Mouse (Mus musculus) kidney, embryonic 15.5 days (tissue): Measurements from ENCODE around the gene Lrba. TPM values are rescaled to one million over a fixed set of nuclear protein-coding genes. Genes with fewer than 3 reads are reported as not detected.
A peak's percentile ranks its signal among the peaks of the same experiment; 100 is the strongest.

Source experiments
- ATAC-seq: fragments of 200-750 bp; cut with Nextera tagmentation; replicated peaks from 2 replicates; pipeline ENCODE4 v1.8.0; 2017; ENCODE audit warnings: moderate TSS enrichment; ENCODE audit not compliant: low FRiP score
- H3K27ac ChIP-seq: fragments of 300-500 bp; sonication (generic); 2 replicates; pipeline ENCODE4 v1.5.1; 2015; ENCODE audit warnings: mild to moderate bottlenecking, inconsistent platforms
- H3K27me3 ChIP-seq: fragments of 300-500 bp; sonication (generic); 2 replicates; pipeline ENCODE4 v1.6.1; 2015; ENCODE audit warnings: inconsistent platforms
- H3K36me3 ChIP-seq: fragments of 300-500 bp; sonication (generic); 2 replicates; pipeline ENCODE4 v1.6.1; 2015; ENCODE audit warnings: inconsistent platforms
- H3K4me1 ChIP-seq: fragments of 300-500 bp; sonication (generic); 2 replicates; pipeline ENCODE4 v1.6.1; 2015; ENCODE audit warnings: inconsistent platforms
- H3K4me2 ChIP-seq: fragments of 300-500 bp; sonication (generic); 2 replicates; pipeline ENCODE4 v1.6.1; 2015; ENCODE audit warnings: moderate library complexity, mild to moderate bottlenecking, inconsistent platforms
- H3K4me3 ChIP-seq: fragments of 300-500 bp; sonication (generic); replicated peaks from 2 replicates; pipeline ENCODE4 v1.5.1; 2015; ENCODE audit warnings: mild to moderate bottlenecking, inconsistent platforms
- H3K9ac ChIP-seq: fragments of 300-500 bp; sonication (generic); 2 replicates; pipeline ENCODE4 v1.6.1; 2015; ENCODE audit warnings: mild to moderate bottlenecking, inconsistent platforms
- H3K9me3 ChIP-seq: fragments of 300-500 bp; sonication (generic); replicated peaks from 2 replicates; pipeline ENCODE4 v1.6.1; 2016; ENCODE audit warnings: inconsistent platforms
- WGBS: fragments of 180-500 bp; shearing (Covaris S2); methylation state at CpG from one replicate; pipeline ENCODE4 v1.1.7; 2015; ENCODE audit warnings: mixed read lengths; 5-methylcytosine and 5-hydroxymethylcytosine counted together
- polyA plus RNA-seq: library from polyadenylated mRNA; unstranded; fragments of >200 nt; fragmentation: Nextera tagmentation; extraction: Ambion mirVana; gene quantifications from 2 replicates; pipeline ENCODE4 v1.2.1, GENCODE M21; 2015

The Lrba gene
- polyA plus RNA-seq, 1 experiment from 2014 or later: 7.6 TPM

DNA sequence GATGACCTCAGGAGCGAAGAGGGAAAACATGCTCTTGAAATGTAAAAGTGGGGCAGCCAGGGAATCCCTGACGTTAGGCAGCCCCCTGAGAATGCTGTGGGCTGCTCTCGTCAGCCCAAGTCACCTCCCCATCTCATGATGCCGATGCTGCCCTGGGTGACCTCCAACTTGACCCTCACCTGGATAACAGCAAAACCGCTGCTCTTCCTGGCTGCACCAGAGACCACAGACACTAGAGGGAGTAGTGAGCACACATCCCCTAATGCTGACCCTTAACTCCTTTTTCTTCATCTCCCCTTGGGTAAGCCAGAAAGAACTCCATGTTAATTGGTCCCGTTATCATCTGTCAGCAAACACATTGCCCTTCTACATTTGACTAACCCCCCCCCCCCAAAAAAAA lies 572.2 kb downstream of the Lrba start:
- no peak overlapping the region for H3K9ac ChIP-seq
- H3K9me3 ChIP-seq: no peaks in the 10 kb centered on the region
- WGBS: 33% methylated on average over 6 of the region's 6 CpGs
- no peak for ATAC-seq
- no peak overlapping the region for H3K4me3 ChIP-seq
- peaks cover 5% of the 10 kb centered on the region; the same call in 1 of the 2 replicates for H3K4me1 ChIP-seq
- no peak overlapping the region for H3K27ac ChIP-seq
- no peaks in the 10 kb centered on the region for H3K36me3 ChIP-seq
- no peak overlapping the region for H3K4me2 ChIP-seq
- H3K27me3 ChIP-seq: no peaks in the 10 kb centered on the region

DNA sequence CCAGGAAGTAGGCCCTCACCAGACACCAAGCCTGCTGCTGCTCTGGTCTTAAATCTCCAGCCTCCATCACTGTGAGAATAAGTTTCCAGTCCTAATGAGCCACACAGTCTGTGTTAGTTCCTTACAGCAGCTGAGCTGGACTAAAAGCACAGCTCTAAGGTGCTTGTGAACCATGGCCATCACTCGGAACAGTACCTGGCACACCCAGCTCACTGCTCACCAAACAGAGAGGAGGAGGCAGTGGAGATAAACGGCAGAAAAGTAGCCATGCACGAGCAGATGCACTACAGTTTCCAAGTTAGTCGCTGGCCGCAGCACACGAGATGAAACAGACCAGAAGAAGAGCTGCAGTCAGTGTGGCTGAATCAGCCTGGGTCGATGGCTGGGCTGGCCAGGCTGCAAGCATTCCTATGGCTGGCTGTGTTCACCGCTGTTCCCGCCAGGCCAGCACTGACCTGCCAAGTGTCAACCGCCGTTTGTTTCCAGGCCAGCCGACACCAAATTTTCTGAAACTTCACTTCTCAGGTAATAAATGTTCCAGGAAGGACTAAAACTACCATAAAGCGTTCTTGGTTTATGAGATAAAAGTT lies 573.5 kb downstream of the Lrba start:
- no peak overlapping the region for H3K27ac ChIP-seq
- peaks cover 5% of the 10 kb centered on the region; the same call in 1 of the 2 replicates for H3K4me1 ChIP-seq
- no peak overlapping the region for H3K4me2 ChIP-seq
- H3K9me3 ChIP-seq: no peaks in the 10 kb centered on the region
- H3K4me3 ChIP-seq: no peak overlapping the region
- no peak overlapping the region for H3K9ac ChIP-seq
- WGBS: 76% methylated on average over 13 of the region's 13 CpGs
- no peaks in the 10 kb centered on the region for H3K27me3 ChIP-seq
- ATAC-seq: no peak
- no peaks in the 10 kb centered on the region for H3K36me3 ChIP-seq

DNA sequence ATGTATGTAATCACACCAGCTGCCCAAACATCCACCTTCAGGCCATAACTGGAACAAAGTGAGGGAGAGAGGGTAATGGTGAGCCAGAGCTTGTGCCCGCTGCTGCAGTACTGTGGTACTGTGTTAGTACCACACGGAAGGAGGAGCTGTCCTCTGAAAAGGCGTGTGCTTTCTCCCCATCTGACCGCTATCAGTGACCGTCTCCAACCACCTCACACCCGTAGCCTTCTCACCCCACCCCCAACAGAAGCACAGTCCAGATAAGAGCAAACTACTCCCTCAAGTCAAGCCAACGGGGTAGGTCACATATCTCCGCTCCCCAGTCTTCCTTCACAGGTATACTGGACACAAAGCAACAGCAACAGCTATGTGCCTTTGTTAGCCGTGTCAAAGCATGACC lies 574.6 kb downstream of the Lrba start:
- no peaks in the 10 kb centered on the region for H3K9me3 ChIP-seq
- H3K4me2 ChIP-seq: no peak overlapping the region
- no peaks in the 10 kb centered on the region for H3K4me1 ChIP-seq
- no peak overlapping the region for H3K4me3 ChIP-seq
- no peaks in the 10 kb centered on the region for H3K36me3 ChIP-seq
- no peak overlapping the region for H3K9ac ChIP-seq
- peak; percentile 87 for ATAC-seq
- 94% methylated on average over 9 of the region's 9 CpGs for WGBS
- H3K27ac ChIP-seq: no peak overlapping the region
- no peaks in the 10 kb centered on the region for H3K27me3 ChIP-seq

DNA sequence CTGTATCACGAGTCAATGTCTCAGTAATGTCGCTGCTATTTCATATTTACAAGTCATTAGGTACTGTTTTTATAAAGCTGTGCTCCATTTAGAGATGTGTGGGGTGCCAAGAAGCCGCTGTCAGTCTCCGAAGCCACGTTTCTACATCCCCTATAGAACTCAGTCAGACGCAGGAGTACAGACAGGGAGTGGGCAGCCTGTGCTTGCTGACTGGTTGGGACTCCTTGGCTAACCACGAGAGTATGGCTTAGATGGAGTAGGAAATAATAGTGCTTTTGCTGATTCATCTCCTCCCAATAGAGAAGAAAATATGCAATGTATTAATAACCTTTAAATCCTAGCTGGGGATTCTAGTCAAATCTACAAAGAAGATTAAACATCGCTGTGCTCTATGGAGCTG lies 576.4 kb downstream of the Lrba start:
- Histone ChIP-seq H3K9me3 (no peaks in the 10 kb centered on the region), H3K9ac (no peak overlapping the region), H3K36me3 (no peaks in the 10 kb centered on the region), H3K27me3 (no peaks in the 10 kb centered on the region), H3K4me2 (no peak overlapping the region), H3K27ac (no peak overlapping the region), H3K4me3 (no peak overlapping the region), H3K4me1 (no peaks in the 10 kb centered on the region)
- 81% methylated on average over 8 of the region's 8 CpGs for WGBS
- no peak for ATAC-seq

DNA sequence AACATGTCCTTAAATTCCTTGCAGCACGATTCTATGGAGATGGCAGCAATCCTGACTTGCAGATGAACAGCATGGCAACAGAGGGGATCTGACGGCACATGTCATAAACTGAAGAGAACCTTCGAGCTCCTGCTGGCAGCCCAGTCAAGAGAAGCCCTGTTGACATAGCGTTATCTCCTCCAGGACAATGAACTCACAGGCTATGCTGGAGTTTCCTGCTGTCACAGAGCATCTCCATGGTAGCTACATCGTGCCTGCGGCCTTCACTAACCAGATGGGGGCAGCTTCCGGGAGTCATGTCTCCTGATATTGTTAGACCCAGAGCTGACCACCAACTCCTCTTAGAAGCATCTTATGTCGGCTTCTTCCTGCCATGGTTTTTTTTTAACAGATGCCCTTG lies 578.3 kb downstream of the Lrba start:
- WGBS: 69% methylated on average over 8 of the region's 8 CpGs
- no peak for ATAC-seq
- H3K4me2 ChIP-seq: no peak overlapping the region
- no peaks in the 10 kb centered on the region for H3K36me3 ChIP-seq
- H3K9me3 ChIP-seq: no peaks in the 10 kb centered on the region
- no peaks in the 10 kb centered on the region for H3K4me1 ChIP-seq
- no peak overlapping the region for H3K4me3 ChIP-seq
- H3K27me3 ChIP-seq: no peaks in the 10 kb centered on the region
- no peak overlapping the region for H3K27ac ChIP-seq
- no peak overlapping the region for H3K9ac ChIP-seq

DNA sequence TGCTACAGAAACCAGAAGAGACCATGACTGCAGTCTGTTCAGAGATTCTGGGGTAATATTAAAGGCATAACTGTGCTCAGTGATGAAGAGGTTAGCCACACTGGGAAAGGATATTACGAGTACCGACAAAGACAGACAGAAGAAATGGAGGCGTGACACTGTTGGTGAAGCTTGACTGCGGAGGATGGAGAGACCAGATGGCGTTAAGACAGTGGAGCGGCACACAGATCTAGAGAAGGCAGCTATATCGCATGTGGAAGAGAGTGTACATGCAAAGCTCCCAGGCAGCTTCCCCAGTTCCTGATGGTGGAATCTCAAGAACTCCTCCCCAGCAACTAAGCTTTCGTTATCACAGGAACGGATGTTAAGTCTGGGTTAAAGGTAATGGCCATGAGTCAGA lies 579.8 kb downstream of the Lrba start:
- no peaks in the 10 kb centered on the region for H3K27me3 ChIP-seq
- no peaks in the 10 kb centered on the region for H3K4me1 ChIP-seq
- no peak overlapping the region for H3K9ac ChIP-seq
- no peaks in the 10 kb centered on the region for H3K36me3 ChIP-seq
- no peak overlapping the region for H3K27ac ChIP-seq
- 92% methylated on average over 9 of the region's 9 CpGs for WGBS
- no peak overlapping the region for H3K4me2 ChIP-seq
- H3K9me3 ChIP-seq: no peaks in the 10 kb centered on the region
- no peak for ATAC-seq
- H3K4me3 ChIP-seq: no peak overlapping the region

DNA sequence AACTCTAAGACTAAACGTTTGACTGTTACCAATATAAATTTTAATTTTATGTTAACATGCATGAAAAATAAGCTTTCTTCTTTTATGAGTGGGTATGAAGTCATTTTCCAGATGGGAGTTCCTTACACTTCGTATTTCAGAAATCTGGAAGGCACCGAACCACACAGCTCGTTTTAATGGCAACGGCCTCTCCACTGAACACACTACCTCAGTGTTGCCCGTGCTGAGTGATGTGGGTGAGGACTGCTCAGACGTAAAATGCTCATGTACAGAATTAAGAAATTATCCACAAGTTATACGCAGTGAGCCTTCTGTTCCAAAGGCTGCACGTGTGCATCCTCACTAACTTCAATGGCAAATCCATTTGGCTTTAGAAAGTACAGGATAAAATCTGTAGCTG lies 582.4 kb downstream of the Lrba start:
- Histone ChIP-seq H3K9ac (no peak overlapping the region), H3K36me3 (no peaks in the 10 kb centered on the region), H3K4me1 (no peaks in the 10 kb centered on the region), H3K4me2 (no peak overlapping the region), H3K4me3 (no peak overlapping the region), H3K27me3 (no peaks in the 10 kb centered on the region), H3K27ac (no peak overlapping the region), H3K9me3 (no peaks in the 10 kb centered on the region)
- no peak for ATAC-seq
- 92% methylated on average over 9 of the region's 9 CpGs for WGBS

DNA sequence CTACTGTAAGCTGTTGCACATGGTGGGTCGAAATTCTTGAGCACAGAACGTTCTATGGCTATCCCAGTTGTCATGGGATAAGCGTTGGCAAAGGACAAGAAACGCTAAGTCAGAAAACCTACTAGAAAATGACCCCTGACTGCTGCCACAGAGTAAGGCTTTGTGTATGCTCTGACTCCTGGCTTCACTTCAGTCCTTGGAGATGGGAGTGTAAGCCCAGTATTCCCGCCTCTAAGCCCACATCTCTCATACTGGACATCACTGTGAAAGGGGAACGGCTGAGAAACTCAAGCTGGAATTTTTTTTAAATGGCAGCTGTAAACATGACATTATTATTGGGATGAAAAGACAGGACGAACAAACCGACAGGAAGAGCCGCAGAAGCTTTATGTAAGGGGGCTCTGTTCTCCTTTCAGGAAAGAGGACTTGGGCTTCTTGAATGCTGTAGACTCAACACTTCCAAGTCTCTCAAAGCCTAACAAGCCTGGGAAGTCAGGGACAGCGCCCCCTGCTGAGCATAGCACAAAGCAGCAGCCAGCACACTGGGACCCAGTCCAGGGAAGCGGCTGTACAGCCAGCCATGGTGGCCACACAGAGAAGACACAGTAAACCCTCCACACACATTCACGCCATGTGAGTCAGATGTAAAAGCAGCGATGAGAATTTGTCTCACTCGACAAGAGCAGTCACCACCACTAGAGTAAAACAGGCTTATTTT lies 583.4 kb downstream of the Lrba start:
- no peak for ATAC-seq
- no peak overlapping the region for H3K4me2 ChIP-seq
- no peaks in the 10 kb centered on the region for H3K27me3 ChIP-seq
- H3K9ac ChIP-seq: no peak overlapping the region
- no peak overlapping the region for H3K27ac ChIP-seq
- WGBS: 75% methylated on average over 14 of the region's 14 CpGs
- H3K4me1 ChIP-seq: no peaks in the 10 kb centered on the region
- H3K9me3 ChIP-seq: no peaks in the 10 kb centered on the region
- no peaks in the 10 kb centered on the region for H3K36me3 ChIP-seq
- H3K4me3 ChIP-seq: no peak overlapping the region

DNA sequence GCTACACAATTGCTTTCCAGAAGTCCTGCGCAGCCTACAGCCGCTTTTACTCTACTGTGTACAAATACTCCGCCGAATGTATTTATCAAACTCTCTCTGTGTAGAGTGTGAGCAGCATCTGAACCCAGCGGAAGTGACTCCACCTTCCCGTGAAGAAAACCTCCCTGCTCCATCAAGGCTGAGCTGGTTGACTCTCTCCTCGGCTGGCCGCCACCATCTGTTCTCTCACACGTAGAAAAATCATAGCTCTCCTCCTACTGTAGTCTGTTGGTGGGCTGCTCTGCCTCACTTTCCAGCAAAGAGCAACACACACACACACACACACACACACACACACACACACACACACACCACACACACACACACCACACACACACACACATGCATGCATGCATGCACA lies 584.7 kb downstream of the Lrba start:
- Histone ChIP-seq H3K27me3 (no peaks in the 10 kb centered on the region), H3K4me1 (no peaks in the 10 kb centered on the region), H3K9ac (no peak overlapping the region), H3K4me3 (no peak overlapping the region), H3K36me3 (no peaks in the 10 kb centered on the region), H3K9me3 (no peaks in the 10 kb centered on the region), H3K4me2 (no peak overlapping the region), H3K27ac (no peak overlapping the region)
- no peak for ATAC-seq
- 76% methylated on average over 9 of the region's 9 CpGs for WGBS

DNA sequence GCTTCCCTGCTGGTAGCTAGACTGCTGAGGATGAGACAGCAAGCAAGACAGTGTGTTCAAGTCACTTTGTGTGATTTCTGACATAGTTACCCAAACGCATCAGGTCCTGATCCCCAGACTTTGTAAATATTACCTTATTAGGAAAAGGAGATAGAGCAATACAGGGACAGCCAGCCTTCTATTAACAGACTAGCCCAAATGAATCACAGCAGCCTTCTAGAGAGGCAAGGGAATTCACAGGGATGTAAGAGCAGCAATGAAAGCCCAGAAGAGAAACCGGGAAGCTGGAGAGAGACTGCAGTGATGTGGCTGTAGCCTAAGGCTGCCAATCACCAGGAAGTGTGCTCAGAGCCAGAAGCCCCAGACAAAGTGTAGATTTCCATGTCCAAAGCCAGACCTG lies 585.2 kb downstream of the Lrba start:
- H3K27ac ChIP-seq: no peak overlapping the region
- H3K36me3 ChIP-seq: no peaks in the 10 kb centered on the region
- H3K9ac ChIP-seq: no peak overlapping the region
- no peak overlapping the region for H3K4me3 ChIP-seq
- no peaks in the 10 kb centered on the region for H3K4me1 ChIP-seq
- H3K27me3 ChIP-seq: no peaks in the 10 kb centered on the region
- H3K9me3 ChIP-seq: no peaks in the 10 kb centered on the region
- 60% methylated on average over 2 of the region's 2 CpGs for WGBS
- no peak overlapping the region for H3K4me2 ChIP-seq
- no peak for ATAC-seq

DNA sequence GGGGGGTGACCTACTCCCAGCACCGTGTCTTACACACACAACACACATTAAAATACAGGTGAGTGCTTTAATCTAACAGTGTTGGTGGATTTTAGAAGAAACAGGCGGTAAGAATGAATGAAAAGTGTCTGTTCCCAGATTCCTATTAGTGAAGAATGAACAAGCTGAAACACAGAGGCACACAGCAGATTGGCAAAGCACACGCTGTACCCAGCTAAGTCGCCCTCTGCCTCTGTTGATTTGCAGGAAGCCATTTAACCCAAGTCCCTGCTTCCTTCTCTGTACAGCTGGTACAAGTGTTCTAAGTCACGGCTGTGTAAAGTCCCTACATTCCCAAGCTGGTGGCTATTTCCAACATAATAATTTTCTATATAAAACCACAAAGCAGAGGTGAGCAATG lies 586.4 kb downstream of the Lrba start:
- no peak overlapping the region for H3K4me3 ChIP-seq
- WGBS: 86% methylated on average over 5 of the region's 5 CpGs
- H3K4me1 ChIP-seq: no peaks in the 10 kb centered on the region
- H3K27me3 ChIP-seq: no peaks in the 10 kb centered on the region
- no peak overlapping the region for H3K9ac ChIP-seq
- H3K36me3 ChIP-seq: no peaks in the 10 kb centered on the region
- H3K9me3 ChIP-seq: no peaks in the 10 kb centered on the region
- no peak overlapping the region for H3K4me2 ChIP-seq
- no peak for ATAC-seq
- no peak overlapping the region for H3K27ac ChIP-seq

DNA sequence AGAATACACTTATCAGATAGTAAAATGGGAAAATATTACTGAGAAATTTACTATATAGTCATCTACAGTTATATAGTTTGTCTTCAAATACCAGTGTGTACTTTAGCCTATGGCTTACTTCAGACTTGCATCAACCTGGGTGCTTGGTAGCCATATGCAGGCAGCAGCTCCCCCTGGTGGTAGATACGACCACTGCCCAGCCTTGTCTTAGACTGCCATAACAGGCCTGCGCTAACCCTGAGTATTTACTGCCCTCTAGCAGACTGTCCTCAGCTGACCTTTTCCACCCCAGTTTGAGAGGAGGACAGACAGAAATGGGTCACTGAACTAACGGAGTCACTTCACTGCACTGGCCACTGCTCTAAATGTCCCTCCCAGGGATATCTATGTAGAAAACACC lies 588.2 kb downstream of the Lrba start:
- no peak overlapping the region for H3K9ac ChIP-seq
- H3K27me3 ChIP-seq: no peaks in the 10 kb centered on the region
- no peak overlapping the region for H3K4me3 ChIP-seq
- H3K4me1 ChIP-seq: no peaks in the 10 kb centered on the region
- no peak overlapping the region for H3K27ac ChIP-seq
- 19% methylated on average over 3 of the region's 3 CpGs for WGBS
- H3K4me2 ChIP-seq: no peak overlapping the region
- H3K9me3 ChIP-seq: no peaks in the 10 kb centered on the region
- peak; percentile 85; the same call in 1 of the 2 replicates for ATAC-seq
- no peaks in the 10 kb centered on the region for H3K36me3 ChIP-seq
